25 mouse cellular contexts compared by ENCODE assay signal in genomic region chr8:94121625-94122024, GRCm38 (mm10). TPM values are rescaled to one million over a fixed set of nuclear protein-coding genes. Genes with fewer than 3 reads are reported as not detected.
DNase-seq lines count a peak whose midpoint lies in the region; ATAC-seq and TF ChIP-seq lines count a peak whose summit lies in the region.
"Had no signal": no experiment of that assay in that cellular context is flagged by ENCODE, and none has a peak within 500 bp of the region (broad histone marks: within the 10 kb centered on the region; RNA-seq: fewer than 3 reads in every experiment).

No protein-coding gene starts in this region.

- peak overlapping the region; percentile 58; the same call in 1 of the 2 replicates for H3K27ac ChIP-seq in left cerebral cortex, adult 2 months
- peak overlapping the region; percentile 89 for H3K27ac ChIP-seq in forebrain, embryonic 10.5 days
- no peak overlapping the region for H3K27ac ChIP-seq in hindbrain, embryonic 11.5 days (ENCODE audit: low read depth, low read length)
- no peak overlapping the region for H3K27ac ChIP-seq in cerebellum, adult 2 months (ENCODE audit: insufficient read depth, low read length)
- H3K27ac ChIP-seq: limb, embryonic 13.5 days; liver, embryonic 14.5 days; stomach, embryonic 15.5 days had no signal

- H3K9me3 ChIP-seq in forebrain, embryonic 10.5 days: no peaks in the 10 kb centered on the region
- no peaks in the 10 kb centered on the region for H3K9me3 ChIP-seq in hindbrain, embryonic 11.5 days (ENCODE audit: control insufficient read depth, low read length)
- H3K9me3 ChIP-seq: limb, embryonic 13.5 days; stomach, embryonic 15.5 days had no signal

- DNase-seq in left cerebral cortex, adult 2 months (ENCODE audit: extremely low spot score in 1 of 2, low spot score in 2 of 2): no peak
- no peak for DNase-seq in left cerebral cortex, adult 18-20 months (ENCODE audit: low spot score in 2 of 2)
- peak; percentile 44 for DNase-seq in R1 (ENCODE audit: low read depth, low spot score)
- no peak for DNase-seq in forebrain, embryonic 10.5 days (ENCODE audit: extremely low spot score, low spot score)
- DNase-seq in hindbrain, embryonic 11.5 days (ENCODE audit: low spot score): peak; percentile 10
- no peak for DNase-seq in cerebellum, adult 2 months
- DNase-seq in retina, postnatal 1 day: no peak
- no peak for DNase-seq in retina, embryonic 14.5 days (ENCODE audit: low spot score)
- DNase-seq: adrenal gland, postnatal 36 days; B cell, adult 2 months; gastrocnemius, postnatal 14 days; kidney, adult 9 months; right cerebral cortex, adult 18-20 months; spleen, adult 18-20 months had no signal

- TF ChIP-seq CTCF in left cerebral cortex, adult 2 months (IDR thresholded peaks at IDR 0.05): no peak
- no peak for TF ChIP-seq CTCF in cerebellum, adult 2 months (IDR thresholded peaks at IDR 0.05; ENCODE audit: borderline replicate concordance, insufficient read depth, low read depth, low read length)

- intact Hi-C loops in left cerebral cortex, adult 2 months (cut with DNase I): no loop called here

- no peaks in the 10 kb centered on the region for H3K27me3 ChIP-seq in forebrain, embryonic 10.5 days (ENCODE audit: poor library complexity, severe bottlenecking)
- no peaks in the 10 kb centered on the region for H3K27me3 ChIP-seq in hindbrain, embryonic 11.5 days (ENCODE audit: control insufficient read depth, insufficient read depth, low read length)
- no peaks in the 10 kb centered on the region for H3K27me3 ChIP-seq in cerebellum, adult 2 months (ENCODE audit: control insufficient read depth, insufficient read depth, low read length)
- H3K27me3 ChIP-seq: limb, embryonic 13.5 days; stomach, embryonic 15.5 days had no signal

- H3K4me1 ChIP-seq in forebrain, embryonic 10.5 days: peaks cover 58% of the 10 kb centered on the region
- no peaks in the 10 kb centered on the region; the same call in 1 of the 2 replicates for H3K4me1 ChIP-seq in hindbrain, embryonic 11.5 days (replicated peaks; ENCODE audit: control insufficient read depth, insufficient read depth, low read length)
- peaks cover 5% of the 10 kb centered on the region; the same call in 1 of the 2 replicates for H3K4me1 ChIP-seq in cerebellum, adult 2 months (ENCODE audit: control insufficient read depth, insufficient read depth, low read length)
- H3K4me1 ChIP-seq: stomach, embryonic 15.5 days had no signal

- no peak overlapping the region for H3K9ac ChIP-seq in hindbrain, embryonic 11.5 days (ENCODE audit: low read depth, low read length)
- H3K9ac ChIP-seq: limb, embryonic 13.5 days; liver, embryonic 14.5 days; stomach, embryonic 15.5 days had no signal

- WGBS in forebrain, embryonic 10.5 days: 83% methylated on average over 9 of the region's 9 CpGs
- 77% methylated on average over 9 of the region's 9 CpGs for WGBS in hindbrain, embryonic 11.5 days
- WGBS in cerebellum, adult 2 months: 80% methylated on average over 9 of the region's 9 CpGs

- no peak for TF ChIP-seq POLR2A in cerebellum, adult 2 months (IDR thresholded peaks at IDR 0.05; ENCODE audit: borderline replicate concordance, insufficient read depth, low read length)

- H3K4me3 ChIP-seq in left cerebral cortex, adult 2 months: no peak overlapping the region
- no peak overlapping the region for H3K4me3 ChIP-seq in forebrain, embryonic 10.5 days
- H3K4me3 ChIP-seq in hindbrain, embryonic 11.5 days (ENCODE audit: low read depth, low read length): no peak overlapping the region
- no peak overlapping the region for H3K4me3 ChIP-seq in cerebellum, adult 2 months (replicated peaks; ENCODE audit: insufficient read depth, low read depth, low read length)
- H3K4me3 ChIP-seq: limb, embryonic 13.5 days; stomach, embryonic 15.5 days had no signal

- no peaks in the 10 kb centered on the region for H3K36me3 ChIP-seq in forebrain, embryonic 10.5 days (replicated peaks)
- no peaks in the 10 kb centered on the region for H3K36me3 ChIP-seq in hindbrain, embryonic 11.5 days (ENCODE audit: control insufficient read depth, insufficient read depth, low read length)
- H3K36me3 ChIP-seq: limb, embryonic 13.5 days; stomach, embryonic 15.5 days had no signal

- no peak overlapping the region for H3K4me2 ChIP-seq in hindbrain, embryonic 11.5 days (replicated peaks; ENCODE audit: low read depth, low read length)
- H3K4me2 ChIP-seq: limb, embryonic 13.5 days; stomach, embryonic 15.5 days had no signal

- ATAC-seq in hindbrain, embryonic 11.5 days (ENCODE audit: low FRiP score): no peak
- ATAC-seq: lung, postnatal 0 days; Patski had no signal

RNA-seq across cellular contexts. Expression of gene Mt4, which starts 15.4 kb away (rescaled TPM):
- not detected for total RNA-seq in left cerebral cortex, adult 2 months (2021)
- total RNA-seq in left cerebral cortex, adult 18-20 months (2021): not detected
- not detected in 2 replicates for polyA plus RNA-seq in forebrain, embryonic 10.5 days (2016; fragmentation: Nextera tagmentation; extraction: Ambion mirVana)
- polyA plus RNA-seq in hindbrain, embryonic 11.5 days (2014; fragmentation: Nextera tagmentation; extraction: Ambion mirVana): not detected in 2 replicates
- not detected in 2 replicates for polyA plus RNA-seq in cerebellum, adult 2 months (2012; rRNA removed)
- total RNA-seq: adrenal gland, postnatal 36 days; gastrocnemius, postnatal 14 days; heart, adult 8-10 months; left cerebral cortex, postnatal 10 days; megakaryocyte progenitor cell, adult 5-6 weeks; neutrophil, adult 5-6 weeks had no signal
- polyA plus RNA-seq: frontal cortex, adult 2 months; heart, postnatal 0 days; limb, embryonic 13.5 days; lung, postnatal 0 days; Patski had no signal

RNA-seq across cellular contexts. Expression of gene Bbs2, which starts 22.9 kb away (rescaled TPM):
- total RNA-seq in left cerebral cortex, adult 2 months (2021): 10 to 100 TPM; 30.7 to 35.9 TPM
- total RNA-seq in left cerebral cortex, adult 18-20 months (2021): 10 to 100 TPM; 28.2 to 30.4 TPM
- 18.3 and 19.7 TPM in 2 replicates for polyA plus RNA-seq in forebrain, embryonic 10.5 days (2016; fragmentation: Nextera tagmentation; extraction: Ambion mirVana)
- polyA plus RNA-seq in hindbrain, embryonic 11.5 days (2014; fragmentation: Nextera tagmentation; extraction: Ambion mirVana): 20.3 and 29.1 TPM in 2 replicates
- 54.9 and 60.2 TPM in 2 replicates for polyA plus RNA-seq in cerebellum, adult 2 months (2012; rRNA removed)

RNA-seq across cellular contexts. Expression of gene Mt3, which starts 30.8 kb away (rescaled TPM):
- total RNA-seq in left cerebral cortex, adult 2 months (2021): 100 to 1,000 TPM; 848 to 875 TPM
- 100 to 1,000 TPM; 795 to 921 TPM for total RNA-seq in left cerebral cortex, adult 18-20 months (2021)
- polyA plus RNA-seq in forebrain, embryonic 10.5 days (2016; fragmentation: Nextera tagmentation; extraction: Ambion mirVana): 20.7 and 21.5 TPM in 2 replicates
- polyA plus RNA-seq in hindbrain, embryonic 11.5 days (2014; fragmentation: Nextera tagmentation; extraction: Ambion mirVana): 11.0 and 13.6 TPM in 2 replicates
- 1,323 and 1,416 TPM in 2 replicates for polyA plus RNA-seq in cerebellum, adult 2 months (2012; rRNA removed)
- total RNA-seq: megakaryocyte progenitor cell, adult 5-6 weeks; neutrophil, adult 5-6 weeks had no signal
- polyA plus RNA-seq: Patski had no signal

RNA-seq across cellular contexts. Expression of gene Mt2, which starts 50.8 kb away (rescaled TPM):
- total RNA-seq in left cerebral cortex, adult 2 months (2021): 100 to 1,000 TPM; 384 to 423 TPM
- total RNA-seq in left cerebral cortex, adult 18-20 months (2021): 100 to 1,000 TPM; 215 to 228 TPM
- polyA plus RNA-seq in forebrain, embryonic 10.5 days (2016; fragmentation: Nextera tagmentation; extraction: Ambion mirVana): 55.1 and 68.7 TPM in 2 replicates
- 24.1 and 29.3 TPM in 2 replicates for polyA plus RNA-seq in hindbrain, embryonic 11.5 days (2014; fragmentation: Nextera tagmentation; extraction: Ambion mirVana)
- polyA plus RNA-seq in cerebellum, adult 2 months (2012; rRNA removed): 579 and 685 TPM in 2 replicates
- total RNA-seq: neutrophil, adult 5-6 weeks had no signal

RNA-seq across cellular contexts. Expression of gene Mt1, which starts 57.3 kb away (rescaled TPM):
- 100 to 1,000 TPM; 490 to 507 TPM for total RNA-seq in left cerebral cortex, adult 2 months (2021)
- total RNA-seq in left cerebral cortex, adult 18-20 months (2021): 100 to 1,000 TPM; 333 to 422 TPM
- 204 and 219 TPM in 2 replicates for polyA plus RNA-seq in forebrain, embryonic 10.5 days (2016; fragmentation: Nextera tagmentation; extraction: Ambion mirVana)
- 90.1 and 101 TPM in 2 replicates for polyA plus RNA-seq in hindbrain, embryonic 11.5 days (2014; fragmentation: Nextera tagmentation; extraction: Ambion mirVana)
- polyA plus RNA-seq in cerebellum, adult 2 months (2012; rRNA removed): 1,145 and 1,309 TPM in 2 replicates

Comparison
In these comparisons a context has a peak if more than half of its experiments do, and no peak if none do; other contexts are left out.
1. DNase-seq: peak in R1 (single experiment) and hindbrain, embryonic 11.5 days (single experiment); none in left cerebral cortex, adult 2 months (0 of 2), left cerebral cortex, adult 18-20 months (0 of 2), forebrain, embryonic 10.5 days (single experiment), cerebellum, adult 2 months (0 of 2), retina, postnatal 1 day (single experiment) and retina, embryonic 14.5 days (single experiment).
2. H3K27ac ChIP-seq: peak in left cerebral cortex, adult 2 months (single experiment) and forebrain, embryonic 10.5 days (single experiment); none in hindbrain, embryonic 11.5 days (single experiment) and cerebellum, adult 2 months (single experiment).
3. RNA of gene Mt3, which starts 30.8 kb away (polyA plus RNA-seq): 1,323 to 1,416 TPM in cerebellum, adult 2 months; 20.7 to 21.5 TPM in forebrain, embryonic 10.5 days and 11.0 to 13.6 TPM in hindbrain, embryonic 11.5 days; every median in the first group is over 10 times any median in the second.